Mouse (Mus musculus) retina, embryonic 14.5 days (tissue): ENCODE results near the gene Efhc2.

Experiments used
- DNase-seq: peaks from one replicate; pipeline ENCODE4 v3.0.0-alpha.2; 2015; ENCODE audit warnings: low spot score

Efhc2 gene

GRCm38 (mm10) chrX:17319126-17319583 is at the start of gene Efhc2:
Gene Efhc2 (minus strand): TSS chrX:17319368.
- peak; percentile 17 for DNase-seq

GRCm38 (mm10) chrX:17365114-17365513 is 45.9 kb upstream of the Efhc2 start:
- no peak for DNase-seq

GRCm38 (mm10) chrX:17300349-17300880 is 18.8 kb downstream of the Efhc2 start:
- no peak for DNase-seq

- no peak for DNase-seq
Measured at GRCm38 (mm10) chrX:17283899-17284298, 35.3 kb downstream of the Efhc2 start.

GRCm38 (mm10) chrX:17225141-17225540 is 94.0 kb downstream of the Efhc2 start:
- DNase-seq = no peak

GRCm38 (mm10) chrX:17217451-17217850 is 101.7 kb downstream of the Efhc2 start:
- DNase-seq = peak; percentile 13

- no peak for DNase-seq
Measured at GRCm38 (mm10) chrX:17213515-17213914, 105.7 kb downstream of the Efhc2 start.

GRCm38 (mm10) chrX:17175748-17176147 is 143.4 kb downstream of the Efhc2 start:
- DNase-seq = no peak

GRCm38 (mm10) chrX:17165638-17166037 is 153.5 kb downstream of the Efhc2 start:
- DNase-seq = no peak
